Mouse (Mus musculus) stomach, postnatal 0 days (tissue): ENCODE results near the gene Gucy2f.

Experiments
- CTCF ChIP-seq: IDR thresholded peaks from 2 replicates; pipeline ENCODE4 v1.5.1; 2016; ENCODE audit warnings: antibody characterized with exemption, low read depth, mild to moderate bottlenecking, moderate library complexity
- EP300 ChIP-seq: optimal IDR thresholded peaks from 2 replicates; pipeline ENCODE3; 2016; ENCODE audit warnings: antibody characterized with exemption

GRCm38 (mm10) chrX:142115779-142116178, 81.0 kb downstream of the Gucy2f start:
- TF ChIP-seq CTCF (no peak), EP300 (no peak)
